Mouse (Mus musculus) thymus, adult 2 months (tissue): Measurements from ENCODE around the gene Cradd.

ENCODE experiments used
- CTCF ChIP-seq: fragments of 200-500 bp; IDR thresholded peaks from 2 replicates; pipeline ENCODE4 v1.5.1; 2012; ENCODE audit warnings: mild to moderate bottlenecking, control low read depth, low read length, moderate library complexity, borderline replicate concordance; ENCODE audit not compliant: control insufficient read depth, poor library complexity, insufficient read depth; ENCODE audit errors: extremely low read depth
- POLR2A ChIP-seq: fragments of 200-500 bp; IDR thresholded peaks from 2 replicates; pipeline ENCODE4 v1.6.1; 2012; ENCODE audit warnings: mild to moderate bottlenecking, low read length, control low read depth, moderate library complexity; ENCODE audit not compliant: control insufficient read depth, poor library complexity, insufficient read depth; ENCODE audit errors: extremely low read depth

DNA sequence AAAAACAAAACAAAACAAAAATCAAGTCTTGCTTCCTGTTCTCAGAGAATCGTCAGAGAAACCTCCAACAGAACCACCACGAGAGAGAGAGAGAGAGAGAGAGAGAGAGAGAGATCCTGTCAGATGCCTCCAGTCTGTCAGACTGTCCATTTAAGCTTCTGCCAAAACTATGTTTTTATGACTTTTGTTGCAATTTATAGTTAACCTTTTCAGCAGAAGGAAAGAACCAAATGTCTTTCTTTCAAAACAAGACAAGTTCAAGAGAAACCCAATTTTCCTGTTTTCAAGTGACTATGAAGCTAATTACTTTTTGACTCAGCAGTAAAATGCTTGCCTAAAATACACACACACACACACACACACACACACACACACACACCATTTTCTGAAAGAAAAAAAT is 62.7 kb downstream of the Cradd start:
- TF ChIP-seq CTCF: no peak
- TF ChIP-seq POLR2A: no peak
